Mouse (Mus musculus): ENCODE results near the gene Colca2. TPM values are rescaled to one million over a fixed set of nuclear protein-coding genes. Genes with fewer than 3 reads are reported as not detected.
A peak's percentile ranks its signal among the peaks of the same experiment; 100 is the strongest.

The Colca2 gene
- 0.70 and 0.97 TPM in 2 replicates for polyA plus RNA-seq (2015; fragmentation: Nextera tagmentation; extraction: Ambion mirVana)

DNA sequence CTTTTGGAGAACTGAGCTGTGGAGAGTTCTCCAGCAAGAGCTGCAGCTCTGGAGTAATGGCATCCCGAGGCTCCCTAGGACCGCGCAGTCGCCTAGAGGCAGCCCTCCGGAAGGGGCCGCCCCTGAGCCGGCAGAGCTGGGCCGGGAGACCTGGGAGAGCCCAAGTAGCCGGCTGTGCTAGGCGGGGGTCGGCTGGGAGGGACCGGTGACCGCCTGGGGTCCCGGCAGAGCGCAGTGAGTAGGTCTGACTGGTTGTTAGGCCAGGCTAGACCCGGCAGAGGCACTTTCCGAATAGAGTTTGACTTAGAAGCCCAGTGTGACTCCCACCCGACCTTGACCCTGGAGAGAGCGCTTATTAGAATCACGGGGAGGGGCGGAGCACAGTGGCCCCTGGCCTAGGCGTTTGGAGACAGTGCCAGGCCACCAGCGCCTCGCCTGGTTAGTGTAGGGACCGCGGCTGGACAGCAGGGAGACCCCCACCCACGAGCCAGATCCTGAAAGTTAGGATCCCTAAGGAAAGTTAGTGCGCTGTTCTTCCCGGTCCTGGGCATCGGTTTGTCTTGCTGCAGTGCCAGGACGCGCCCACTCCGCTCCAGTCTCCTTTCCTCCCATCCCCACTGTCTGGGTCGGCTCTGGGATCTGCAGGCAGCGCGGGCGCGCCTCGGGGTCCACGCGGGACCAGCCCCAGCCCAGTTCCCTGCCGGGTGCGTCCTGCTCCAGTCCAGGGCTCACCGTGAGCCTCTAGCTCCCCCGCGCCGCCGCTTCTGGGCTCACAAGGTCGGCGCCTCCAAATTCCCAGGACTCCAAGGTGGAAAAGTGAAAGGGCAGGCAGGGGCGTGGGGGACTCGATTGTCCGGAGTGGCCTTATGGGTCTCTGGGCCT lies at the start of gene Colca2:
TSS of gene Colca2 (minus strand) at position 70 of the 882 bp plus-strand sequence.
- no peak within 1 kb of the TSS for H3K27ac ChIP-seq
- H3K9me3 ChIP-seq (replicated peaks), result no peaks in the 10 kb centered on the region
- peak; percentile 97 for ATAC-seq
- H3K4me1 ChIP-seq, result peaks cover 17% of the 10 kb centered on the region
- H3K27me3 ChIP-seq, result peaks cover 25% of the 10 kb centered on the region
- peak within 1 kb of the TSS; percentile 48 for H3K4me3 ChIP-seq
- no peaks in the 10 kb centered on the region for H3K36me3 ChIP-seq (ENCODE audit: poor library complexity, severe bottlenecking)
- peak within 1 kb of the TSS; percentile 66 for H3K9ac ChIP-seq
- WGBS, result under 1% methylated on average over 53 of the region's 53 CpGs
- peak within 1 kb of the TSS; percentile 88 for H3K4me2 ChIP-seq

GRCm38 (mm10) chr9:51327555-51327903 lies 49.2 kb upstream of the Colca2 start:
- ATAC-seq, result no peak
- Histone ChIP-seq H3K4me1 (no peaks in the 10 kb centered on the region), H3K4me3 (no peak overlapping the region), H3K36me3 (ENCODE audit: poor library complexity, severe bottlenecking) (no peaks in the 10 kb centered on the region), H3K9me3 (replicated peaks) (no peaks in the 10 kb centered on the region), H3K4me2 (no peak overlapping the region), H3K27ac (no peak overlapping the region), H3K9ac (no peak overlapping the region), H3K27me3 (no peaks in the 10 kb centered on the region)
- 81% methylated on average over 5 of the region's 5 CpGs for WGBS

GRCm38 (mm10) chr9:51326619-51327554 lies 48.5 kb upstream of the Colca2 start:
- no peaks in the 10 kb centered on the region for H3K27me3 ChIP-seq
- no peak overlapping the region for H3K4me3 ChIP-seq
- no peaks in the 10 kb centered on the region for H3K4me1 ChIP-seq
- no peaks in the 10 kb centered on the region for H3K36me3 ChIP-seq (ENCODE audit: poor library complexity, severe bottlenecking)
- ATAC-seq, result no peak
- no peaks in the 10 kb centered on the region for H3K9me3 ChIP-seq (replicated peaks)
- no peak overlapping the region for H3K9ac ChIP-seq
- no peak overlapping the region for H3K27ac ChIP-seq
- no peak overlapping the region for H3K4me2 ChIP-seq
- 87% methylated on average over 11 of the region's 11 CpGs for WGBS

GRCm38 (mm10) chr9:51324406-51325065 lies 46.2 kb upstream of the Colca2 start:
- Histone ChIP-seq H3K9ac (no peak overlapping the region), H3K27ac (no peak overlapping the region), H3K36me3 (ENCODE audit: poor library complexity, severe bottlenecking) (no peaks in the 10 kb centered on the region), H3K4me1 (no peaks in the 10 kb centered on the region), H3K4me3 (no peak overlapping the region), H3K27me3 (no peaks in the 10 kb centered on the region), H3K4me2 (no peak overlapping the region), H3K9me3 (replicated peaks) (no peaks in the 10 kb centered on the region)
- 87% methylated on average over 7 of the region's 7 CpGs for WGBS
- no peak for ATAC-seq

GRCm38 (mm10) chr9:51320096-51320495 lies 41.7 kb upstream of the Colca2 start:
- no peaks in the 10 kb centered on the region for H3K9me3 ChIP-seq (replicated peaks)
- no peaks in the 10 kb centered on the region for H3K27me3 ChIP-seq
- H3K36me3 ChIP-seq (ENCODE audit: poor library complexity, severe bottlenecking), result no peaks in the 10 kb centered on the region
- no peaks in the 10 kb centered on the region for H3K4me1 ChIP-seq
- 91% methylated on average over 1 of the region's 1 CpGs for WGBS
- H3K4me3 ChIP-seq, result no peak overlapping the region
- no peak overlapping the region for H3K27ac ChIP-seq
- ATAC-seq, result no peak
- H3K9ac ChIP-seq, result no peak overlapping the region
- no peak overlapping the region for H3K4me2 ChIP-seq

- Histone ChIP-seq H3K36me3 (ENCODE audit: poor library complexity, severe bottlenecking) (no peaks in the 10 kb centered on the region), H3K27ac (no peak overlapping the region), H3K4me3 (no peak overlapping the region), H3K4me1 (no peaks in the 10 kb centered on the region), H3K9ac (no peak overlapping the region), H3K9me3 (replicated peaks) (no peaks in the 10 kb centered on the region), H3K27me3 (no peaks in the 10 kb centered on the region; the same call in 1 of the 2 replicates), H3K4me2 (no peak overlapping the region)
- WGBS, result 86% methylated on average over 4 of the region's 4 CpGs
- ATAC-seq, result no peak
Observed at GRCm38 (mm10) chr9:51318246-51318645, 39.9 kb upstream of the Colca2 start.

- WGBS, result 91% methylated on average over 4 of the region's 4 CpGs
- no peak for ATAC-seq
- Histone ChIP-seq H3K27ac (no peak overlapping the region), H3K36me3 (ENCODE audit: poor library complexity, severe bottlenecking) (no peaks in the 10 kb centered on the region), H3K27me3 (no peaks in the 10 kb centered on the region; the same call in 1 of the 2 replicates), H3K4me1 (0 out of 2 replicates have a peak, but pooled peaks cover 7% of the 10 kb centered on the region), H3K9me3 (replicated peaks) (no peaks in the 10 kb centered on the region), H3K9ac (no peak overlapping the region), H3K4me3 (no peak overlapping the region), H3K4me2 (no peak overlapping the region)
Observed at GRCm38 (mm10) chr9:51317322-51317721, 39.0 kb upstream of the Colca2 start.

GRCm38 (mm10) chr9:51315402-51316063 lies 37.2 kb upstream of the Colca2 start:
- H3K27me3 ChIP-seq, result no peaks in the 10 kb centered on the region; the same call in 1 of the 2 replicates
- no peak overlapping the region for H3K9ac ChIP-seq
- H3K36me3 ChIP-seq (ENCODE audit: poor library complexity, severe bottlenecking), result no peaks in the 10 kb centered on the region
- no peak for ATAC-seq
- no peaks in the 10 kb centered on the region for H3K9me3 ChIP-seq (replicated peaks)
- no peak overlapping the region for H3K4me3 ChIP-seq
- H3K4me1 ChIP-seq, result 0 out of 2 replicates have a peak, but pooled peaks cover 7% of the 10 kb centered on the region
- no peak overlapping the region for H3K27ac ChIP-seq
- 81% methylated on average over 6 of the region's 6 CpGs for WGBS
- no peak overlapping the region for H3K4me2 ChIP-seq

- H3K9me3 ChIP-seq (replicated peaks), result no peaks in the 10 kb centered on the region
- WGBS, result 64% methylated on average over 18 of the region's 18 CpGs
- no peak overlapping the region for H3K27ac ChIP-seq
- ATAC-seq, result peak; percentile 79; the same call in 1 of the 2 replicates
- H3K36me3 ChIP-seq (ENCODE audit: poor library complexity, severe bottlenecking), result no peaks in the 10 kb centered on the region
- H3K27me3 ChIP-seq, result no peaks in the 10 kb centered on the region; the same call in 1 of the 2 replicates
- no peak overlapping the region for H3K4me3 ChIP-seq
- H3K9ac ChIP-seq, result no peak overlapping the region
- no peak overlapping the region for H3K4me2 ChIP-seq
- 0 out of 2 replicates have a peak, but pooled peaks cover 7% of the 10 kb centered on the region for H3K4me1 ChIP-seq
Observed at GRCm38 (mm10) chr9:51312554-51313317, 34.4 kb upstream of the Colca2 start.

DNA sequence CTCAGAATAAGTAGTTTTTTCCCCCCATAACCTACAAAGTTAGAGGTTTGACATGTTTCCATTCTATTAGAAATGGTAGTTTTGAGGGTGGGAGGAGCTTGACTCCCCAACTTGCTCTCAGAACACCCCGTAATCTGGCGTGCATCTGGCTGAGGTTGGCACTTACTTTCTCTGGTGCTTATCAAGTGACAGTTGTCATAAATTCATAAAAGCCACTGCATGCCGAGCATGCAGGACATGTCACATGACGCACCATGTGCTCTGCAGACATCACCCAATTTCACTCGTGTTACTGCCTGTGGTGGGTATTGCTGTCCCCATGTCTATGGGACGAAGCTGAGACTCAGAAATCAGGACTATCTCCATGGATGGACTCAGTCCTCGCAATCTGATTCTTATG lies 32.1 kb upstream of the Colca2 start:
- 87% methylated on average over 7 of the region's 7 CpGs for WGBS
- H3K4me3 ChIP-seq, result no peak overlapping the region
- no peaks in the 10 kb centered on the region; the same call in 1 of the 2 replicates for H3K27me3 ChIP-seq
- no peaks in the 10 kb centered on the region for H3K9me3 ChIP-seq (replicated peaks)
- H3K9ac ChIP-seq, result no peak overlapping the region
- H3K27ac ChIP-seq, result no peak overlapping the region
- H3K4me1 ChIP-seq, result 0 out of 2 replicates have a peak, but pooled peaks cover 7% of the 10 kb centered on the region
- no peak overlapping the region for H3K4me2 ChIP-seq
- no peaks in the 10 kb centered on the region for H3K36me3 ChIP-seq (ENCODE audit: poor library complexity, severe bottlenecking)
- ATAC-seq, result no peak
